Mouse (Mus musculus): ENCODE measurements around the gene Pkp4.

Pkp4 gene

GRCm38 (mm10) chr2:59217931-59218330 is 57.3 kb downstream of the Pkp4 start:
- DNase-seq (ENCODE audit: low read depth in 2 of 2, low spot score in 2 of 2), result no peak

- no peak for DNase-seq (ENCODE audit: low read depth in 2 of 2, low spot score in 2 of 2)
These were observed 59.5 kb downstream of the Pkp4 start for GRCm38 (mm10) chr2:59219997-59220789.

GRCm38 (mm10) chr2:59226383-59226782 is 65.7 kb downstream of the Pkp4 start:
- no peak for DNase-seq (ENCODE audit: low read depth in 2 of 2, low spot score in 2 of 2)

GRCm38 (mm10) chr2:59227011-59227410 is 66.4 kb downstream of the Pkp4 start:
- DNase-seq (ENCODE audit: low read depth in 2 of 2, low spot score in 2 of 2), result no peak

GRCm38 (mm10) chr2:59227508-59228263 is 67.0 kb downstream of the Pkp4 start:
- DNase-seq (ENCODE audit: low read depth in 2 of 2, low spot score in 2 of 2), result no peak

GRCm38 (mm10) chr2:59229250-59229895 is 68.7 kb downstream of the Pkp4 start:
- DNase-seq (ENCODE audit: low read depth in 2 of 2, low spot score in 2 of 2), result no peak

- DNase-seq (ENCODE audit: low read depth in 2 of 2, low spot score in 2 of 2), result no peak
These were observed 70.0 kb downstream of the Pkp4 start for GRCm38 (mm10) chr2:59230656-59231055.

GRCm38 (mm10) chr2:59231514-59231913 is 70.9 kb downstream of the Pkp4 start:
- DNase-seq (ENCODE audit: low read depth in 2 of 2, low spot score in 2 of 2), result no peak

- DNase-seq (ENCODE audit: low read depth in 2 of 2, low spot score in 2 of 2), result no peak
These were observed 72.8 kb downstream of the Pkp4 start for GRCm38 (mm10) chr2:59233294-59233923.

- DNase-seq (ENCODE audit: low read depth in 2 of 2, low spot score in 2 of 2), result no peak
These were observed 73.3 kb downstream of the Pkp4 start for GRCm38 (mm10) chr2:59233936-59234335.

- DNase-seq (ENCODE audit: low read depth in 2 of 2, low spot score in 2 of 2), result no peak
These were observed 73.9 kb downstream of the Pkp4 start for GRCm38 (mm10) chr2:59234537-59234936.

GRCm38 (mm10) chr2:59239841-59240395 is 79.3 kb downstream of the Pkp4 start:
- no peak for DNase-seq (ENCODE audit: low read depth in 2 of 2, low spot score in 2 of 2)

- DNase-seq (ENCODE audit: low read depth in 2 of 2, low spot score in 2 of 2), result no peak
These were observed 81.5 kb downstream of the Pkp4 start for GRCm38 (mm10) chr2:59242117-59242516.

- DNase-seq (ENCODE audit: low read depth in 2 of 2, low spot score in 2 of 2), result peak in 1 of 2 experiments; percentile 22
These were observed 83.8 kb downstream of the Pkp4 start for GRCm38 (mm10) chr2:59244273-59245097.

- no peak for DNase-seq (ENCODE audit: low read depth in 2 of 2, low spot score in 2 of 2)
These were observed 84.4 kb downstream of the Pkp4 start for GRCm38 (mm10) chr2:59245098-59245388.

GRCm38 (mm10) chr2:59248806-59249205 is 88.2 kb downstream of the Pkp4 start:
- DNase-seq (ENCODE audit: low read depth in 2 of 2, low spot score in 2 of 2), result no peak

- DNase-seq (ENCODE audit: low read depth in 2 of 2, low spot score in 2 of 2), result no peak
These were observed 92.2 kb downstream of the Pkp4 start for GRCm38 (mm10) chr2:59252818-59253217.

- DNase-seq (ENCODE audit: low read depth in 2 of 2, low spot score in 2 of 2), result no peak
These were observed 92.8 kb downstream of the Pkp4 start for GRCm38 (mm10) chr2:59253435-59253834.

GRCm38 (mm10) chr2:59258821-59259231 is 98.2 kb downstream of the Pkp4 start:
- no peak for DNase-seq (ENCODE audit: low read depth in 2 of 2, low spot score in 2 of 2)

GRCm38 (mm10) chr2:59259346-59259745 is 98.7 kb downstream of the Pkp4 start:
- DNase-seq (ENCODE audit: low read depth in 2 of 2, low spot score in 2 of 2), result no peak

Data from CD8-positive naive resting alpha-beta T cell, adult 2 months (primary cell).